Mouse (Mus musculus): ENCODE data around the gene Entpd1. TPM values are rescaled to one million over a fixed set of nuclear protein-coding genes. Genes with fewer than 3 reads are reported as not detected.

Gene Entpd1
- total and polyA plus RNA-seq, 3 experiments: not detected

GRCm38 (mm10) chr19:40646379-40646778, 34.2 kb downstream of the Entpd1 start:
- no peaks in the 10 kb centered on the region; a peak in 2 of 4 replicates for H3K36me3 ChIP-seq (ENCODE audit: control insufficient read depth in 1 of 2, insufficient read depth in 2 of 2, low read length in 2 of 2)
- no peak overlapping the region for H3K27ac ChIP-seq (ENCODE audit: control insufficient read depth, low read depth, low read length)
- TF ChIP-seq KAT2A (conservative IDR thresholded peaks at IDR 0.05; ENCODE audit: low read depth, low read length) (no peak), CHD1 (IDR thresholded peaks at IDR 0.05; ENCODE audit: low read depth, low read length) (no peak), TCF12 (IDR thresholded peaks at IDR 0.05; ENCODE audit: low read depth, low read length) (no peak), POLR2AphosphoS5 (IDR thresholded peaks at IDR 0.05; ENCODE audit: borderline replicate concordance, low read depth, low read length) (no peak), ZMIZ1 (IDR thresholded peaks at IDR 0.05; ENCODE audit: low read depth, low read length) (no peak), RCOR1 (IDR thresholded peaks at IDR 0.05; ENCODE audit: low read depth, low read length) (no peak), TBP (IDR thresholded peaks at IDR 0.05; ENCODE audit: low read depth, low read length) (no peak), EP300 (IDR thresholded peaks at IDR 0.05; ENCODE audit: low read depth in 1 of 2, low read length in 2 of 2) (no peak), ETS1 (IDR thresholded peaks at IDR 0.05; ENCODE audit: low read depth, low read length) (no peak), E2F4 (IDR thresholded peaks at IDR 0.05; ENCODE audit: borderline replicate concordance, low read depth, low read length) (no peak), CHD2 (IDR thresholded peaks at IDR 0.05; ENCODE audit: low read length) (no peak), BHLHE40 (IDR thresholded peaks at IDR 0.05; ENCODE audit: borderline replicate concordance, low read depth, low read length) (no peak), MAX (IDR thresholded peaks at IDR 0.05; ENCODE audit: low read length) (no peak), HCFC1 (IDR thresholded peaks at IDR 0.05; ENCODE audit: low read depth, low read length) (no peak), NRF1 (IDR thresholded peaks at IDR 0.05; ENCODE audit: insufficient read depth, low read depth, low read length, poor library complexity, severe bottlenecking) (no peak), MAZ (IDR thresholded peaks at IDR 0.05; ENCODE audit: low read depth, low read length) (no peak), ZKSCAN1 (IDR thresholded peaks at IDR 0.05; ENCODE audit: low read depth, low read length) (no peak), SMC3 (IDR thresholded peaks at IDR 0.05; ENCODE audit: low read depth, low read length) (no peak)
- no peak for DNase-seq (ENCODE audit: low read depth, low spot score)
- H3K4me1 ChIP-seq (ENCODE audit: control insufficient read depth in 1 of 2, insufficient read depth in 2 of 2, low read length in 2 of 2): peaks cover 0 to 7% of the 10 kb centered on the region in 2 experiments; a peak in 2 of 4 replicates
- peaks cover 2 to 8% of the 10 kb centered on the region in 2 experiments; a peak in 3 of 4 replicates for H3K27me3 ChIP-seq (ENCODE audit: control insufficient read depth in 1 of 2, insufficient read depth in 2 of 2, low read length in 2 of 2)
- no peak overlapping the region for H3K9ac ChIP-seq (ENCODE audit: control insufficient read depth, low read depth, low read length, poor library complexity, severe bottlenecking)
- H3K9me3 ChIP-seq (replicated peaks; ENCODE audit: insufficient read depth, low read length): no peaks in the 10 kb centered on the region
- H3K79me2 ChIP-seq (ENCODE audit: control insufficient read depth, insufficient read depth, low read length, poor library complexity): no peaks in the 10 kb centered on the region
- H3K4me3 ChIP-seq (ENCODE audit: control insufficient read depth in 1 of 2, insufficient read depth in 1 of 2, low read depth in 2 of 2, low read length in 2 of 2): no peak overlapping the region

DNA sequence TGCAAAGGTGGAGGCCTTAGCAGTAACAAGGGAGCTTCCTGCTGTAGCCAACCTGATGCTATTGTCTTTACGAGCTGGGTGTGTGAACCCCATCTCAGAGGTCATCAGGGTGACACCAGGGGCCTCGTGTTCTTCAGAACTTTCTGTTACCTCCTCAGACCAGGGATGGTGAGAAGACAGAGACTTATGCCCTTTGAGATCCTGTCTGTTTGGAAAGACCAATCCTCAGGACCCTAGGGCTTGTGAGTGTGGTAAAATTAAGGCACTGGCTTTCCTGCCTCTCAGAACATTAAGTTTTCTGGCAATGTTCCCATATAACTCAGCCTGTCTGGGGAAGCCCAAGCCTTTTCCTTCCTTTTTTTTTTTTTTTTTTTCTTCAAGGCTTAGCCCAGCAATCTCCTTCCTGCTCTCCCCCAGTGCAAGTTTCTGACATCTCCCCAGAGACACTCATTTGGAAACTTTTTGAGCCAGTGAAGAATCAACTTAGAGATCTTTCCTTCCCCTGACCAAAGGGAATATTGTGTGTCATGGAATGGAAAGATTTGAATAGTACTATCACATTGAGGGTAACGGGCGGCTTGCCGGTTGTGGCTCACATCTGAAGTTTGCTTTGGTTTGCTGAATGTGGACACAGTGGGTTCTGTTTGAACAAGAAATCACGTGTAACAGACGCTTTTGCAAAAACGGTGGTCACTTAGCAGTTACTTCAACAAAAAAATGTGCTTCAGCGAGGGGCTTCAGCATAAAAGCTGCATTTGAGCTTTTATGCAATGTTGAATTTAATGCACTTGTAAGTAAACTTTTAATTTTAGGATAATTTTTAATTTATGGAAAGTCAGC, 35.4 kb downstream of the Entpd1 start:
- Histone ChIP-seq H3K27me3 (ENCODE audit: control insufficient read depth in 1 of 2, insufficient read depth in 2 of 2, low read length in 2 of 2) (peaks cover 4 to 8% of the 10 kb centered on the region in 2 experiments; a peak in 3 of 4 replicates), H3K4me3 (ENCODE audit: control insufficient read depth in 1 of 2, insufficient read depth in 1 of 2, low read depth in 2 of 2, low read length in 2 of 2) (no peak overlapping the region), H3K36me3 (ENCODE audit: control insufficient read depth in 1 of 2, insufficient read depth in 2 of 2, low read length in 2 of 2) (no peaks in the 10 kb centered on the region; a peak in 2 of 4 replicates), H3K79me2 (ENCODE audit: control insufficient read depth, insufficient read depth, low read length, poor library complexity) (no peaks in the 10 kb centered on the region), H3K4me1 (ENCODE audit: control insufficient read depth in 1 of 2, insufficient read depth in 2 of 2, low read length in 2 of 2) (peaks cover 0 to 7% of the 10 kb centered on the region in 2 experiments; a peak in 2 of 4 replicates), H3K9ac (ENCODE audit: control insufficient read depth, low read depth, low read length, poor library complexity, severe bottlenecking) (no peak overlapping the region), H3K27ac (ENCODE audit: control insufficient read depth, low read depth, low read length) (no peak overlapping the region), H3K9me3 (replicated peaks; ENCODE audit: insufficient read depth, low read length) (no peaks in the 10 kb centered on the region)
- peak; percentile 35 for DNase-seq (ENCODE audit: low read depth, low spot score)
- no peak for TF ChIP-seq ETS1 (IDR thresholded peaks at IDR 0.05; ENCODE audit: low read depth, low read length)
- no peak for TF ChIP-seq RCOR1 (IDR thresholded peaks at IDR 0.05; ENCODE audit: low read depth, low read length)
- no peak for TF ChIP-seq MYB (IDR thresholded peaks at IDR 0.05; ENCODE audit: low read depth, low read length)
- TF ChIP-seq TAL1 (IDR thresholded peaks at IDR 0.05; ENCODE audit: low read length): no peak
- no peak for TF ChIP-seq POLR2A (IDR thresholded peaks at IDR 0.05; ENCODE audit: control insufficient read depth in 1 of 2, insufficient read depth in 1 of 2, low read depth in 1 of 2, low read length in 2 of 2, poor library complexity in 1 of 2)
- peak; percentile 81 for TF ChIP-seq ZNF384 (IDR thresholded peaks at IDR 0.05; ENCODE audit: low read depth, low read length)
